Mouse (Mus musculus) neutrophil, adult 59 days (primary cell): Measurements from ENCODE around the gene Eprs. TPM values are rescaled to one million over a fixed set of nuclear protein-coding genes. Genes with fewer than 3 reads are reported as not detected.

Experiments
- total RNA-seq, 2 experiments: library from RNA; stranded (reverse); gene quantifications; 1 replicate in 1 of 2; 2 replicates in 1 of 2; pipeline ENCODE4 v1.2.4; 2023

Gene Eprs
- total RNA-seq, result 10 to 100 TPM; 45.8 to 51.7 TPM

DNA sequence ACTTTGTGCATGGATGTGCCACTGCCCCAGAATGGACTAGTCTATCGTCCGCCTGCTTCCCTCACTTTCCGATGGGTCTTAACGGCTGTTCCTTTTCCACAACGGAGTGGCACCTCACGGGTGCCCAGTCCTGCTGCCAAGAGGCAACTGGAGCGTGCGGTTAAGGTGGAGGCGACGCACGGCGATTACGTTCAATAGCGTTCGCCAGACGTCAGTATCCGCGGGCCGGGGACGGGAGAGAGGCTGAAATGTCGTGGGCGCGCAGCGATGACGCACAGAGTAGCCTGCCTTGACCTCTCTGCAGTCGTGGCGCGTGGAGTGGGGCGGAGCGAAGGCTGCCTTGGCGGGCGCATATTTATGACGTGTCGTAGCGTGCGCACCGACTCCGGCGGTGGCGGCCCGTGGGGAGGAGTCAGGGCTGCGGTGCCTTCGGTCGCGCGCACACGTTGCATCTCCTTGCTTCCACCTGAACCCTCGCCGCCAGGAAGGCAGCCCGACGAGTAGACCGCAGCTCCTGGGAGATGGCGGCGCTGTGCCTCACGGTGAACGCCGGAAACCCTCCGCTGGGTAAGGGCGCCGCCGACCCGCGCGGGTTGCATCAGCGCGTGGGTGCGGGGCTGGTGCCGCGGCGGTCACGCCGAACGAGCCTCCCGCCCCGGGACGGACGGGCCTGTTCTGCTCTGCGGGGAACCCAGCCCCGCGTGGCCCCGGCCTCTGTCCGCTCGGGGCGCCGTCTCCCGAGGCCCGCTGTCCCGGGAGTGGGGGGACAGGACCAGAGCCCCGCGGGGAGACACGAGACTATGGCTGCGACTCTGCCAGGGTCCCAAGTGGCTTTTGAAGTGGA, at the start of gene Eprs:
TSS of gene Eprs (plus strand) at position 368 of the 844 bp plus-strand sequence.

GRCm38 (mm10) chr1:185328721-185329610, 33.9 kb upstream of the Eprs start, which contains the start of gene Iars2:
TSS of gene Iars2 (minus strand) at chr1:185329396.

GRCm38 (mm10) chr1:185331983-185332430, 30.8 kb upstream of the Eprs start, which contains the start of gene Bpnt1:
TSS of gene Bpnt1 (plus strand) at chr1:185332149.

DNA sequence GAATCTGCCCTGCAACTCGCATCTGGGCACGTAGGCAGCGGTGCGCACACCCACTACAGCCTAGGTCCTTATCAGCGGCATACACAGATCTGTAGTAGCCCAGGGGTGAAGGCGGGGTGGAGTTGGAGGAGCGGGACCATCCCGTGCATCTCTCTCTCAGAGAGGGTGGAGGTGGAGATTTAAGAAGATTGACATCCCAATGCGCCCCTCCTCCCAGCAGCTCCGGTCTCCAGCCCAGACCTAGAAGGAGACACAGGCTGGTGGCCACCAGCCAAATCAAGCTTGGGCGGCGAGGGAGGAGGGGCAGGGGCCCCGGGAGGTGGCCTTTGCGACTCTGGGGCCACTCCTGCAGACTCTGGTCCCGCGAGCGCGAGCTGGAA, 91.7 kb downstream of the Eprs start, which contains the start of gene Slc30a10:
TSS of gene Slc30a10 (plus strand) at position 274 of the 380 bp plus-strand sequence.

Other genes starting within 250 kb of the Eprs start
- gene Rab3gap2, start 158.9 kb upstream of the Eprs start, total RNA-seq, result 10 to 100 TPM; 57.3 TPM
- gene Iars2, start 33.6 kb upstream of the Eprs start, total RNA-seq, result 10 to 100 TPM; 14.8 to 15.1 TPM
- 1 to 10 TPM; 6.3 to 6.8 TPM for gene Bpnt1, start 30.9 kb upstream of the Eprs start, total RNA-seq
- gene Slc30a10, start 91.8 kb downstream of the Eprs start, total RNA-seq, result 1 to 10 TPM in 1 of 2 experiments, under 1 TPM in 1; 0.24 to 1.1 TPM